Mouse (Mus musculus) ES-E14 (cell line): ENCODE results near the gene Cfap157.

Experiments used
- CHD2 ChIP-seq: IDR thresholded peaks from 2 replicates; pipeline ENCODE4 v1.6.1; 2014; ENCODE audit warnings: mild to moderate bottlenecking, low read depth, low read length, inconsistent platforms
- HCFC1 ChIP-seq: IDR thresholded peaks from 2 replicates; pipeline ENCODE4 v1.6.1; 2012; ENCODE audit warnings: low read length, inconsistent platforms, borderline replicate concordance; ENCODE audit not compliant: insufficient read depth
- MAFK ChIP-seq: IDR thresholded peaks from 2 replicates; pipeline ENCODE4 v1.6.1; 2014; ENCODE audit warnings: mild to moderate bottlenecking, low read depth, low read length, inconsistent platforms; ENCODE audit not compliant: insufficient read depth
- ZC3H11A ChIP-seq: IDR thresholded peaks from 2 replicates; pipeline ENCODE4 v1.6.1; 2012; ENCODE audit warnings: low read depth, mild to moderate bottlenecking, inconsistent platforms, low read length, borderline replicate concordance

- TF ChIP-seq CHD2 (no peak), ZC3H11A (no peak), MAFK (no peak), HCFC1 (no peak)
These were observed 32.0 kb downstream of the Cfap157 start for GRCm38 (mm10) chr2:32752181-32752580.
